Mouse (Mus musculus): ENCODE data around the gene Klf9. TPM values are rescaled to one million over a fixed set of nuclear protein-coding genes. Genes with fewer than 3 reads are reported as not detected.
A peak's percentile ranks its signal among the peaks of the same experiment; 100 is the strongest.
"Not testable (repeated sequence)": the region's sequence is repeated elsewhere in the genome, so short reads cannot be mapped to it uniquely, and the experiment has no call there.

Gene Klf9
- polyA plus RNA-seq, 1 experiment from 2014 or later: 0.97 TPM

DNA sequence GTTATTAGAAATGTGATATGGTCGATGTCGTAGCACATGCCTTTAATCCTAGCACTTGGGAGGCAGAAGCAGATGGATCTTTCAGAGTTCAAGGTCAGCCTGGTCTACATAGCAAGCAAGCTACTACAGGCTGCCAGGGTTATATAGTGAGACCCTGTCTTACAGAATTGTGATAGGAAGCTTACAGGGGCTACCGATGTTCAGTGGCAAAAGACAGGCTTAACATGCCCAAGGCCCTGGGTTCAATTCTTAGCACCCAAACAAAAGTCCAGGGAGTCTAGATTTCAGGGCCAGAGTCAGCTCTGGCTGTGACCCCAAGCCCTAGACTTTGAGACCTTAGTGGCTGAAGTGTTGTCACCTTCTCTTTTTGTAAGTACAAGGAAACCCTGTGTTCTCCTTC, 4.1 kb downstream of the Klf9 start:
- ATAC-seq (no peak), DNase-seq (ENCODE audit: low spot score) (no peak)
- Histone ChIP-seq H3K27ac (ENCODE audit: low read depth, low read length) (no peak overlapping the region), H3K4me3 (ENCODE audit: low read depth, low read length) (no peak overlapping the region), H3K9me3 (replicated peaks; ENCODE audit: control insufficient read depth, low read length) (no peaks in the 10 kb centered on the region), H3K27me3 (replicated peaks; ENCODE audit: control insufficient read depth, insufficient read depth, low read length) (peaks cover 16% of the 10 kb centered on the region), H3K36me3 (ENCODE audit: control insufficient read depth, insufficient read depth, low read length) (no peaks in the 10 kb centered on the region), H3K9ac (ENCODE audit: low read length) (no peak overlapping the region), H3K4me1 (ENCODE audit: control insufficient read depth, insufficient read depth, low read length) (peaks cover 7% of the 10 kb centered on the region; the same call in 1 of the 2 replicates), H3K4me2 (ENCODE audit: low read length) (no peak overlapping the region)
- WGBS: 94% methylated on average over 3 of the region's 3 CpGs

DNA sequence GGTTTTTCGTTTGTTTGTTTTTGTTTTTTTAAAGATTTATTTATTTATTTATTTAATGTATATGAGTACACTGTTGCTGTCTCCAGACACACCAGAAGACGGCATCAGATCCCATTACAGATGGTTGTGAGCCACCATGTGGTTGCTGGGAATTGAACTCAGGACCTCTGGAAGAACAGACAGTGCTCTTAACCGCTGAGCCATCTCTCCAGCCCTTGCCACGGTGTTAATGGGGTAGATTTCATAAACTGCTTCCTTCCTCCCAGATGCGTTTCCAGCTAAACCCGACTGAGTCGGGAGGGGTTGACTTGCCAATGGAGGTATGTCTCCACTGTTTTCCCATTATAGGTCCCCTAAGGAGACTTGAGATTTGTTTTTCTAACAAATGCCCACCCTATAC, 4.5 kb downstream of the Klf9 start:
- not testable (repeated sequence) for H3K27ac ChIP-seq (ENCODE audit: low read depth, low read length); H3K4me3 ChIP-seq (ENCODE audit: low read depth, low read length); H3K9me3 ChIP-seq (replicated peaks; ENCODE audit: control insufficient read depth, low read length); H3K4me1 ChIP-seq (ENCODE audit: control insufficient read depth, insufficient read depth, low read length); H3K36me3 ChIP-seq (ENCODE audit: control insufficient read depth, insufficient read depth, low read length); DNase-seq (ENCODE audit: low spot score); H3K4me2 ChIP-seq (ENCODE audit: low read length); ATAC-seq; H3K9ac ChIP-seq (ENCODE audit: low read length)
- WGBS: 91% methylated on average over 7 of the region's 7 CpGs
- H3K27me3 ChIP-seq (replicated peaks; ENCODE audit: control insufficient read depth, insufficient read depth, low read length): peaks cover 16% of the 10 kb centered on the region

DNA sequence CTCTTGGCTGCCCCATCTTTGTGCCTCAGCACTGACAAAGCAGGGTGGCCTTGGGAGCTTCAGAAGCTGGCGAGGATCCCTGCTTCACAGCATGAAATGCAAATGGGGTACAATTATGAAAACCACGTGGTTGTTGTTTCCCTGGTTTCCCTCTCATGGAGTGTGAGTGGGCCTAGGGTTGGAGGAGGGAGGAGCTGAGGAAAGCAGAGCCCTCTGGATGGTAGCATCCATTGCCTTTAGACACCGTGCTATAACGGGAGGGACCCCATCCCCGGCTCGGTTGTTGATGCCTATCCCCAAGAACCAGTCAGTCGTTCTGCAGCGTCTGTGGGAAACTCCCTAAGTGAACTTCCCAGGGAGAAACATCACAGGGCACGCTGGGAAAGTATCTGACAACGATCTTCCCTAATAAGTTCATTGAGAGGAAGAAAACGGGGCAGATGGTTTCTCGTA, 5.4 kb downstream of the Klf9 start:
- Histone ChIP-seq H3K4me2 (ENCODE audit: low read length) (no peak overlapping the region), H3K36me3 (ENCODE audit: control insufficient read depth, insufficient read depth, low read length) (no peaks in the 10 kb centered on the region), H3K4me3 (ENCODE audit: low read depth, low read length) (no peak overlapping the region), H3K9me3 (replicated peaks; ENCODE audit: control insufficient read depth, low read length) (no peaks in the 10 kb centered on the region), H3K27me3 (replicated peaks; ENCODE audit: control insufficient read depth, insufficient read depth, low read length) (peaks cover 16% of the 10 kb centered on the region), H3K9ac (ENCODE audit: low read length) (no peak overlapping the region), H3K4me1 (ENCODE audit: control insufficient read depth, insufficient read depth, low read length) (peaks cover 7% of the 10 kb centered on the region; the same call in 1 of the 2 replicates), H3K27ac (ENCODE audit: low read depth, low read length) (no peak overlapping the region)
- WGBS: 64% methylated on average over 12 of the region's 12 CpGs
- ATAC-seq (peak; percentile 43), DNase-seq (ENCODE audit: low spot score) (peak; percentile 57)

DNA sequence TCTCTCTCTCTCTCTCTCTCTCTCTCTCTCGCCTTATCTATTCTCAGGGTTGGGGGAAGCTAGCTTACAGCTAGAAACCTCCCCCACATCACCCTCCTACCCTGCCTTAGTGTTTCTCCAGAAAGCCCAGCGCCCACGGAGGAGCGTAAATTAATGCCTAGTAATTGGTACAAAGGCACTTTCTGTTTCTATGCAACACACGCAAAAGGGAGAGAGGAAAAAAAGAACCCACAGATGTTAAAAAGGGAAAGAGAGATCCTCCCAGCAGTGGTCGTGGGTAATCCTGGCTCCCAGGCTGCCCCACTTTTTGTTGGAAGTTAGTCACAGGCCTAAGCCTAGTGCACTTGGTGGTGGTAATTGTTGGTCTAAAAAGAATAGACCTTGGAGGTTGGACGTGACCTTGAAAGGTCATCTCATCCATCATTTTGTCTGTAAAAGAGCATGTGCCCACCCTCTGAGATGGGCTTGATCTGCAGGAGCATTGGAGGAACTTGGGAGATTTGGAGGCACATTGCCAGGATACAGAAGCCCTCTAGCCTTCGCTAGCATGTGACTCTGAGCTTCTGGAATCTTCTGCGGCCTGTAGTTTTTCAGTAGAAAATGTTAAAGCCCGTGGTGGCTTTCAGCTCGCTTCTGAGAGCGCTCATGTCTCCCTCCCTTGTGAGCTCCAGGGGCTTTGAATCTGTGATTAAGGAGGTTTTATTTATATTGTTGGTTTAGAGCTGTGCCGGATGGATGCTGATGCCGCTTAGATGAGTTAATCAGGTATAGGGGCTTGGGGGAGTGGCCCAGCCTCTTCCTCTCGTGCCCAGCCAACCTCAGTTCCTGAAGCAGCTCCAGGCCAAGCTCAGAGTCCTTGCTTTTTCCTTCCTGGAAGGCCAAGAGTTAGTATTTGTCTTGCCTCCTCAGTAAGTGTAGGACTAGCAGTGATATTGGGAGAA, 6.3 kb downstream of the Klf9 start:
- no peaks in the 10 kb centered on the region for H3K9me3 ChIP-seq (replicated peaks; ENCODE audit: control insufficient read depth, low read length)
- no peak overlapping the region for H3K4me3 ChIP-seq (ENCODE audit: low read depth, low read length)
- peaks cover 13% of the 10 kb centered on the region for H3K27me3 ChIP-seq (replicated peaks; ENCODE audit: control insufficient read depth, insufficient read depth, low read length)
- H3K36me3 ChIP-seq (ENCODE audit: control insufficient read depth, insufficient read depth, low read length): no peaks in the 10 kb centered on the region
- no peak for ATAC-seq
- H3K4me2 ChIP-seq (ENCODE audit: low read length): no peak overlapping the region
- H3K4me1 ChIP-seq (ENCODE audit: control insufficient read depth, insufficient read depth, low read length): peaks cover 2% of the 10 kb centered on the region; the same call in 1 of the 2 replicates
- 56% methylated on average over 15 of the region's 15 CpGs for WGBS
- DNase-seq (ENCODE audit: low spot score): no peak
- no peak overlapping the region for H3K27ac ChIP-seq (ENCODE audit: low read depth, low read length)
- H3K9ac ChIP-seq (ENCODE audit: low read length): no peak overlapping the region

DNA sequence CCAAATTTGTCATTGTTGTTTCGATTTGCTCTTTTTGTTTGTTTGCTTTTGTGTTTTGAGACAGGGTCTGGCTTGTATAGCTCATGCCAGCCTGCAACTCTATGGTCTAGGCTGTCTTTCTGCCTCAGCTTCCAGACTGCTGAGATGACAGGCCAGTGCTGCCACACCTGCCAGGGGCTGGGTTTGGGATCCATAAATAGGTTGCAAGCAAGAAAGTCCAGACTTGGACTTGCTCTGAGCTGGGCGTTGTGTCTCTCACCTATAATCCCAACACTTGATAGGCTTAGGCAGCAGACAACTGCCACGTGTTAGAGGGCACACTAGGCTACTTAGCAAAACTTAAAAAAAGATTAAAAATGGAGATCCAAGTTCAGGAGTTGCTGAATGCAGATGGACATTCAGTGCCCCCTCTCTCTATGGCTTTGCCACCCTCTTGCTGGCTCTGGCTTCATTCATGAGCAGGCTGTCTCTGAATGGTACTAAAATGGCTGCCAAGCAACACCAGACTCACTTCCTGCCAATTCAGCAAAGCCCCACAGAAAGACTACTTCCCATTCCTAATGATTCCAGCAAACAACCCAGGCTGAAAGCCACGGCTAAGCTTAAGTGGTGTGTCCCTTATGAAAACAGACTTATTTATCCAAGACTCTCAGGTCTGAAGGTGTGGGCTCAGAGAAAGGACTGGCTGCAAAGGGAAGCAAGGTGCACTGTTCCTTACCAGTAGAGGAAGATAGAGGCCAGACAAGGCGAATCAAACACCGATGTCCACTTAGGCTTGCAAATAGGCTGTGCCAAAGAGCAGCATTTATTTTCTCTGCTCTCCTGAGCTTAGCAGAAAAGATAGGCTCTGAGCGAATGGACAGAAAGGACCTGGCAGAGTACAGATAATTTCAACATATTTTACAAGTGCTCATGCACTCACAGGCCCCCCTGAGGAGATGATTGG, 8.7 kb downstream of the Klf9 start:
- Histone ChIP-seq H3K4me1 (ENCODE audit: control insufficient read depth, insufficient read depth, low read length) (no peaks in the 10 kb centered on the region), H3K9me3 (replicated peaks; ENCODE audit: control insufficient read depth, low read length) (no peaks in the 10 kb centered on the region), H3K27ac (ENCODE audit: low read depth, low read length) (no peak overlapping the region), H3K4me3 (ENCODE audit: low read depth, low read length) (no peak overlapping the region), H3K9ac (ENCODE audit: low read length) (no peak overlapping the region), H3K36me3 (ENCODE audit: control insufficient read depth, insufficient read depth, low read length) (no peaks in the 10 kb centered on the region), H3K4me2 (ENCODE audit: low read length) (no peak overlapping the region), H3K27me3 (replicated peaks; ENCODE audit: control insufficient read depth, insufficient read depth, low read length) (no peaks in the 10 kb centered on the region)
- ATAC-seq: no peak
- DNase-seq (ENCODE audit: low spot score): no peak
- WGBS: 84% methylated on average over 7 of the region's 7 CpGs

DNA sequence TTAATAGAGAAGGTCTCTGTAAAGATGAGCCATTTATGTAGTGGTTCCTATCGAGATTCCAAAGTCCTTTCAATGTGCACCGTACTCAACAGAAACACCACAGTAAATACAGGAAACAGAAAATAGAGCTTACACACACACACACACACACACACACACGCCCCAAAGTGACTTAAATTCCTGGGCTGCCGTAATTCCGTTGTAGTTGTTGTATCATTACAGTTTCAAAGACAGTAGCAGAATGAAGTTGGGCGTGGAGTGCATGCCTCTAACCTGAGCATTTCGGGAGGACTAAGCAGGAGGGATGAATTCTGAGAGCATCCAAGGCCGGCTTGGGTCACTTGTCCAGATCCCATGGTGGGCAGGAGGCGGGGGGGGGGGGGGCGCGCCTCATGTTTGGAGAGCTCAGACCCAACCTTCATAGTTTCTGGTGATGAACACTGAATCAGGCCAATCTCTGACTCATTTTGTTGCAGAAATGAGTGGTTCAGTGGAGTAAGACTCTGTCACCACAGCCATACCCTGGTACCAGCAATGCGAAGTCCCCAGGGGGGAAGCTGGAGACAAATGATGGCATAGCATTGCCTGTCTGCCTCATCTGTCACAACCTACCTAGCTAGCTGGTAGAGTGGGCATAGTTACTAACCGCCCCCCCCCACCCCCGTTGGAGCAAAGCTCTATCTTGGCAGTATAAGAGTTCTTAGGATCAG, 9.7 kb downstream of the Klf9 start:
- 87% methylated on average over 14 of the region's 14 CpGs for WGBS

DNA sequence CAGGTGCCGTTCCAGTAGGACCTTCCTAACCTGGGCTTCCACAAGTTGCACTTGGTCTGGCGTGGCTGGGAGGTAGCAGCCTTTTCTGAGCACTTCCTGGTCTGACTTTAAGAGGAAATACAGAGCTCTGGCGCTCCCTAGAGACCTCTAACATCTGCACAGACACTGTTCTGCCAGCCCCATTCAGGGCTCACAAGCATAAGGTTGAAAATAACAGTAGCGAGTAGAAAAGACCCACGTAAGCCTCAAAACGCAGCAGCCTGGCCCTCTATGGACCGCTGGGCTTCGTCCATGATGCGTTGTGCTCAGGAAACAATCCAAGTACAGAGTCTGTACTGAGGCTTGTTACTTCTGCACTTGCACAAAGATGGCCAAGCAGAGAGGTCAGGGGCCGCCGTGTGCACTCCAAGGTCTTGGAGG, 10.6 kb downstream of the Klf9 start:
- Histone ChIP-seq H3K4me2 (ENCODE audit: low read length) (no peak overlapping the region), H3K27ac (ENCODE audit: low read depth, low read length) (no peak overlapping the region), H3K4me1 (ENCODE audit: control insufficient read depth, insufficient read depth, low read length) (no peaks in the 10 kb centered on the region), H3K27me3 (replicated peaks; ENCODE audit: control insufficient read depth, insufficient read depth, low read length) (no peaks in the 10 kb centered on the region), H3K4me3 (ENCODE audit: low read depth, low read length) (no peak overlapping the region), H3K9ac (ENCODE audit: low read length) (no peak overlapping the region), H3K9me3 (replicated peaks; ENCODE audit: control insufficient read depth, low read length) (no peaks in the 10 kb centered on the region), H3K36me3 (ENCODE audit: control insufficient read depth, insufficient read depth, low read length) (no peaks in the 10 kb centered on the region)
- no peak for ATAC-seq
- DNase-seq (ENCODE audit: low spot score): peak; percentile 35
- WGBS: 40% methylated on average over 11 of the region's 11 CpGs

More for the DNA sequence above, 9.7 kb downstream of the Klf9 start:
- ATAC-seq (no peak), DNase-seq (ENCODE audit: low spot score) (no peak)
- H3K4me1 ChIP-seq (ENCODE audit: control insufficient read depth, insufficient read depth, low read length): no peaks in the 10 kb centered on the region
- H3K4me3 ChIP-seq (ENCODE audit: low read depth, low read length): no peak overlapping the region
- H3K27ac ChIP-seq (ENCODE audit: low read depth, low read length): no peak overlapping the region
- no peaks in the 10 kb centered on the region for H3K9me3 ChIP-seq (replicated peaks; ENCODE audit: control insufficient read depth, low read length)
- no peak overlapping the region for H3K4me2 ChIP-seq (ENCODE audit: low read length)
- H3K9ac ChIP-seq (ENCODE audit: low read length): no peak overlapping the region
- H3K27me3 ChIP-seq (replicated peaks; ENCODE audit: control insufficient read depth, insufficient read depth, low read length): no peaks in the 10 kb centered on the region
- no peaks in the 10 kb centered on the region for H3K36me3 ChIP-seq (ENCODE audit: control insufficient read depth, insufficient read depth, low read length)

DNA sequence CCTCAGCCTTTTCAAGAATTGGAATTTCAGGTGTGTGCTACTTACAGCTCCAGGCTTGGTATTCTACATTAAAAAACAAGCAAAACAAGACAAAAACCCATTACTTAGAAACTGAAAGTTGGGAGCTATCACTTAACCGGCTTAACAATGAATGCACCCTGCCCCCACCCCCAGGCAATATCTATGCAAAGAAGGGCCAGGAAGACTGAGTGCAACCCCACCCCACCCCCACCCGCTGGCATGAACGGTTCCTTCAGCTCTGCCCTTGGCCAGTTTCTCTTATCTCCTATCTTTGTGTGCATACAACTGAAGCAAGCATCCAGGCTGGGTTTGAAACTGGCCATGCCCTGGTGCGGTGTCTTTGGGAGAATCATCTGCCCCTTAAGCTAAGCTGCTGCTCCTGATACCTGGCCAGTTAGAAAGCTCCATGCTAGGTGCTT, 11.2 kb downstream of the Klf9 start:
- Histone ChIP-seq H3K4me3 (ENCODE audit: low read depth, low read length) (no peak overlapping the region), H3K27me3 (replicated peaks; ENCODE audit: control insufficient read depth, insufficient read depth, low read length) (no peaks in the 10 kb centered on the region), H3K36me3 (ENCODE audit: control insufficient read depth, insufficient read depth, low read length) (no peaks in the 10 kb centered on the region), H3K27ac (ENCODE audit: low read depth, low read length) (no peak overlapping the region), H3K9ac (ENCODE audit: low read length) (no peak overlapping the region), H3K9me3 (replicated peaks; ENCODE audit: control insufficient read depth, low read length) (no peaks in the 10 kb centered on the region), H3K4me1 (ENCODE audit: control insufficient read depth, insufficient read depth, low read length) (no peaks in the 10 kb centered on the region), H3K4me2 (ENCODE audit: low read length) (no peak overlapping the region)
- 34% methylated on average over 4 of the region's 4 CpGs for WGBS
- DNase-seq (ENCODE audit: low spot score): no peak
- ATAC-seq: no peak
